Mouse (Mus musculus): ENCODE measurements around the gene Abhd16a.

Abhd16a gene

GRCm38 (mm10) chr17:35082841-35083576, 6.1 kb upstream of the Abhd16a start:
- DNase-seq (ENCODE audit: low spot score in 2 of 2): no peak

GRCm38 (mm10) chr17:35083929-35084497, 5.0 kb upstream of the Abhd16a start:
- no peak for DNase-seq (ENCODE audit: low spot score in 2 of 2)

GRCm38 (mm10) chr17:35085208-35085865, 3.7 kb upstream of the Abhd16a start, which contains the start of gene Ly6g6f:
Gene Ly6g6f, minus strand, starts transcription at chr17:35085610.
- no peak for DNase-seq (ENCODE audit: low spot score in 2 of 2)

- DNase-seq (ENCODE audit: low spot score in 2 of 2): no peak
Measured at GRCm38 (mm10) chr17:35088151-35088550, 912 bp upstream of the Abhd16a start.

- no peak for DNase-seq (ENCODE audit: low spot score in 2 of 2)
Measured at GRCm38 (mm10) chr17:35090166-35090932, 1.3 kb downstream of the Abhd16a start.

- DNase-seq (ENCODE audit: low spot score in 2 of 2): no peak
Measured at GRCm38 (mm10) chr17:35092403-35093198, 3.5 kb downstream of the Abhd16a start.

- DNase-seq (ENCODE audit: low spot score in 2 of 2): no peak
Measured at GRCm38 (mm10) chr17:35094475-35095365, 5.7 kb downstream of the Abhd16a start.

- no peak for DNase-seq (ENCODE audit: low spot score in 2 of 2)
Measured at GRCm38 (mm10) chr17:35096597-35096996, 7.5 kb downstream of the Abhd16a start.

GRCm38 (mm10) chr17:35097164-35097655, 8.1 kb downstream of the Abhd16a start:
- no peak for DNase-seq (ENCODE audit: low spot score in 2 of 2)

GRCm38 (mm10) chr17:35100196-35100765, 11.2 kb downstream of the Abhd16a start:
- DNase-seq (ENCODE audit: low spot score in 2 of 2): no peak

- DNase-seq (ENCODE audit: low spot score in 2 of 2): no peak
Measured at GRCm38 (mm10) chr17:35101161-35101560, 12.1 kb downstream of the Abhd16a start.

GRCm38 (mm10) chr17:35102299-35102698, 13.2 kb downstream of the Abhd16a start:
- no peak for DNase-seq (ENCODE audit: low spot score in 2 of 2)

GRCm38 (mm10) chr17:35103221-35103690, 14.2 kb downstream of the Abhd16a start:
- DNase-seq (ENCODE audit: low spot score in 2 of 2): no peak

GRCm38 (mm10) chr17:35104079-35104478, 15.0 kb downstream of the Abhd16a start:
- no peak for DNase-seq (ENCODE audit: low spot score in 2 of 2)

GRCm38 (mm10) chr17:35104754-35105153, 15.7 kb downstream of the Abhd16a start:
- DNase-seq (ENCODE audit: low spot score in 2 of 2): no peak

- peak in 1 of 2 experiments; percentile 39 for DNase-seq (ENCODE audit: low spot score in 2 of 2)
Measured at GRCm38 (mm10) chr17:35105740-35106389, 16.8 kb downstream of the Abhd16a start.

- no peak for DNase-seq (ENCODE audit: low spot score in 2 of 2)
Measured at GRCm38 (mm10) chr17:35106522-35106921, 17.5 kb downstream of the Abhd16a start.

- DNase-seq (ENCODE audit: low spot score in 2 of 2): no peak
Measured at GRCm38 (mm10) chr17:35108097-35108496, 19.0 kb downstream of the Abhd16a start, which contains the start of gene Ly6g5c. Gene Ly6g5c, plus strand, starts transcription at chr17:35108279.

- DNase-seq (ENCODE audit: low spot score in 2 of 2): no peak
Measured at GRCm38 (mm10) chr17:35111774-35112173, 22.7 kb downstream of the Abhd16a start.

Data from thymus, postnatal 10 days (tissue).